Mouse (Mus musculus): ENCODE results near the gene Plpp4.

- no peak for TF ChIP-seq CTCF (IDR thresholded peaks at IDR 0.05; ENCODE audit: borderline replicate concordance, extremely low read depth, insufficient read depth, insufficient read length)
- no peak for TF ChIP-seq POLR2A (IDR thresholded peaks at IDR 0.05; ENCODE audit: borderline replicate concordance, extremely low read depth, insufficient read depth, insufficient read length, poor library complexity, severe bottlenecking)
Measured at GRCm38 (mm10) chr7:129250981-129251380, 5.8 kb upstream of the Plpp4 start.

Data from brain, embryonic 14.5 days (tissue).